Mouse (Mus musculus) ovary, adult 18-20 months (tissue): ENCODE data around the gene Wdr44.
A peak's percentile ranks its signal among the peaks of the same experiment; 100 is the strongest.
"Not testable (repeated sequence)": the region's sequence is repeated elsewhere in the genome, so short reads cannot be mapped to it uniquely, and the experiment has no call there.

Experiments
- DNase-seq: peaks from one replicate; pipeline ENCODE4 v3.0.0; 2022; ENCODE audit warnings: low spot score, mixed read lengths

Gene Wdr44

DNA sequence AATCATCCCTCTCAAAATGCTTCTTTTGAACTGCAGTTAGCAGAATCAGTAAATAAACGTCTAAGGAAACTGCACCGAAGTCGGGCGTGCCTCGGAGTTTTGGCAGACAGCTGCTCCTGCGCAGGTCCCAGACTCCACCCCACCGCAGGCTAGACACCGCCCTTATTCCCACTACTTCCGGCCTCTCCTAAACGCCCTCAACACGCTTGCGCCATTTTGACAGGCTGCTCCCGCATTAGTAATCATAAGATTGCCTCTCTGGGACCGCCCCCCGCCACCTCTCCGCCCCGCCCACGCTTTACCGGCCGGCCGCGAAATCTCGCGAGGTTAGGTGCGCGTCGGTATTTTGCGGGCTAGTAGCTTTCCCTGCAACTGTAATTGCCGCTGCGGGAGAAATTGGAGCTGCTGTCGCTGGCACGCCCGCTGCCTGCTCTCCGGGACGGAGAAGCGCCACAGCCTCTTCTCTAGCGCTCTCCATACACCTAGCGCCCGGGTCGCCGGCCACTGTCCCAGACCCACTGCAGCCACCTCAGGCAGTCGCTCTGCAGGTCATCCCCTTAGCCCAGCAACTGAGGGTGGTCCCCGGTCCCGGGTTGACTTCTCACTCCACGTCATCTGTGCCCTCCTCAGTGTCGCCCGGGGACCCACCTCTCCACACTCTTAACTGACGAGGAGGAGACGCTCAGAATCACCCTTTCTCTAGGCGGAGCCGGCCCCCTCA is at the start of gene Wdr44:
Gene Wdr44, plus strand, starts transcription at position 330 of the 721 bp plus-strand sequence.
- peak; percentile 92 for DNase-seq

DNA sequence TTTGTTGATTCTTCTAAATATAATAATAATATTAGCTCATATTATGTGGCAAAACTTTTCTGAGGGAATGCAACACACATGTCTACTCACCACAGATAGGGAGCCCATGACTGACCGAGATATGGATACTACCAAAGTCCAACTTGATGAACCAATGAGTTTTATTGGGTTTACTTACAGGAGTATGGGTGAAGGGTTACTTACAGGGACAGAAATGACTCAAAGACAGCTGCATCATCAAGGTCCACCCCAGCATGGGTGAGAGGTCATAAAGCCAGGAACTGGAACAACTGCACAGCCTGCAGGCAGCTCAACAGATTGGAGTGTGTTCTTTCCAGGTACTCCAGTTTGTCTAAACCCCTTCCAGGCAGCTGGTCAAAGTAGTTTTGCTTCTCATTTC is 44.5 kb upstream of the Wdr44 start:
- no peak for DNase-seq

DNA sequence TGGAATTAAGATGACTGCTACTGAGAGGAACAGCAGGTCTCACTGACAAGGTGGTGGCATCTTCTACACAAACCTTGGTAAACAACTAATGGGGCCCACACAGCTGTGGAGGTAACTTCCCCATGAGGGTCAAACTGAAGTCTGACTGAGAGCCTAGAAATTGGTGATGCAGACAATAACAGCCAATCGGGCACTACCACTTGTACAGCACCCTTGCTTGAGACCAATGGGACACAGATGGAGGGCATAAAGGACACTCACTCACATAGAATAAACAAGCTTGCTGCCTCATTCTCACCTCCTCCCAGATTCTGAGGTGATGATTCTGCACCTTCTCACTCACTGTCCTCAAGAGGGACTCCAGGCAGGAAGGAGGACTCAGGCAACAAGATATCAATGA is 30.6 kb upstream of the Wdr44 start:
- no peak for DNase-seq

DNA sequence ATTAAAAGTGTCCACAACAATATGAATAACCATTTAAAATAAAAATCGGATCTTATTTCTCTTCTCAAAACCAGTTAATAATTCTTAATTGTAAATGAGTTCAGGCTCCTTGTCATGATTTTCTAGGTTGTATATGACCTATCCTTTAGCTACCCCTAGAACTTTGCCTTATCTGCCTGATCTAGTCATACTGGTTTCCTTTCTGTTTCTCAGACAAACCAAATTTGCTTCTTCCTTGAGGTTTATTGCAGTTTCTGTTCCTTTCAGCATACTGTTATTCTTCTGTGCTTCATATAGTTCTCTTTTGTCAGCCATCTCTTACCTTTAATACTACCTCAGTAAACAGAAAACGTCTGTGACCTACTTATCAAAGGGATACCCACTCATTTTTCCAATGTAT is 19.7 kb upstream of the Wdr44 start:
- no peak for DNase-seq

DNA sequence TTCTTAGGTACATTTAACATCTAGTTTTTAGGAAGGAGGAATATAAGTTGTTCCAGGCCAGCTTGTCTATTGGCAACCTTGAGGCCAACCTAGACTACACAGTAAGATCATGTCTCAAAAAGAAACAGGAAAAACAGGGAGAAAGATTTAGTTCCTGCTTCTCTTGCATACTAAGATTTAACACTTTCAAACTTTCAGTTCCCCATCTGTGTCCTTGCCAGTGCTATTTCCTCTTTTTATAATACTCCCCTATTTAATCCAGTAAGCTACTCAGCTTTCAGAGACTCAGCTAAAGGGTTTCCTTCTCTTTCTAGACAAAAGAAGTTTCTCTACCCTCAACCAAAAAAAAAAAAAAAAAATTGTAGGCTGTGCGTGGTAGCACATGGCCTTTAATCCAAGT is 17.4 kb upstream of the Wdr44 start:
- no peak for DNase-seq

DNA sequence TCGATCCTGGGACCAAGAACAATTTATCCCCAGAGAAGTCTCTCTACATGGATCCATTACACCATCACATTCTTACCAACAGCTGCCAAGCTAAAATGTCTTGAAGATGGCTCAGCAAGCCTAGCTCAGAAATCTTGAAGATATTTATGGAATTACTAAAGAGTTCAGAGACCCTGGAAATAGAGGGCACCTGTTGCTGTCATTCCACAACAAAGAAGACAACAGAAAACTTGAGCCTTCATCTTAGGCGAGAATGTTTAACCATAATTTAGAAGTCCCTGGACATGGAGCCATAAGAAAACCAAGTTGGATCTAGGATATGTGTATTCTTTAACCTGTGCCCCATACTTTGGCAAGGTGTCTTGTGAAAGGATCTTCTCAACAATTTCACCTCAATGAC is 16.3 kb upstream of the Wdr44 start:
- DNase-seq, result no peak

DNA sequence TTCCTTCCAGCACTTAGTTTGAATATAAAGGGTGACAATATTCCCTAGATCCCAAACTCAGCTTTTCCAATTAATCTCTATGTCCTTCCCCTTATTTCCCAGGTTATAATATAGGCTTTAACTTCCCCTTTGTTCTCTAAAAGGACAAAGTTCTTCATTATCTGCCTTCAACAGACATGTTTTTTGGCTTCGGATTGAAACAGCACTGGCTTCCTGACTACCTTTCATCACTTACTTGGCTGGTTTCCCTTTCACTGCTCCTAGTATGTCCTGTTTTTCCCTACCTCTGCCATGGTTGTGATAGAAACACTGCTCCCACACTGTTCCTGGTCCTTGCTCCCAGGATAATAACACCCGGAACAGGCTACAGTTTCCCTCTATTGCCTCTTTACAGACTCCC is 15.3 kb upstream of the Wdr44 start:
- no peak for DNase-seq

DNA sequence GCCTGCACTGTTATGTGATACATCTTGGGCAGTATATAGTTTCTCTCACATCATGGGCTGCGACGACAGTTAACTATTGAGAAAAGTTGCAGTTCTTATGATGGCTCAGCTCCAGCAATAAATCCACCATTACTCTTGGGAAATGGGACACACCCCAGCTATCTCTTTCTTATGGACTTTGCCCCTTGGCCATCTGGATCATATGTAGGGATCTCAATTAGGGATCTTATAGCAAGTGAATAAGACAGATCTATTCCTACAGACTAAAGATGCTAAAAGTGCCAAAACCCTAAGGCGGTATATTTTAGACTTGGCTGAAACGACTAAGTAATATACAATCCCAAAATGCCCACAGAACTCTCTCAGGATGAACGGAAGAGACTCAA is 522 bp upstream of the Wdr44 start:
- DNase-seq, result no peak

DNA sequence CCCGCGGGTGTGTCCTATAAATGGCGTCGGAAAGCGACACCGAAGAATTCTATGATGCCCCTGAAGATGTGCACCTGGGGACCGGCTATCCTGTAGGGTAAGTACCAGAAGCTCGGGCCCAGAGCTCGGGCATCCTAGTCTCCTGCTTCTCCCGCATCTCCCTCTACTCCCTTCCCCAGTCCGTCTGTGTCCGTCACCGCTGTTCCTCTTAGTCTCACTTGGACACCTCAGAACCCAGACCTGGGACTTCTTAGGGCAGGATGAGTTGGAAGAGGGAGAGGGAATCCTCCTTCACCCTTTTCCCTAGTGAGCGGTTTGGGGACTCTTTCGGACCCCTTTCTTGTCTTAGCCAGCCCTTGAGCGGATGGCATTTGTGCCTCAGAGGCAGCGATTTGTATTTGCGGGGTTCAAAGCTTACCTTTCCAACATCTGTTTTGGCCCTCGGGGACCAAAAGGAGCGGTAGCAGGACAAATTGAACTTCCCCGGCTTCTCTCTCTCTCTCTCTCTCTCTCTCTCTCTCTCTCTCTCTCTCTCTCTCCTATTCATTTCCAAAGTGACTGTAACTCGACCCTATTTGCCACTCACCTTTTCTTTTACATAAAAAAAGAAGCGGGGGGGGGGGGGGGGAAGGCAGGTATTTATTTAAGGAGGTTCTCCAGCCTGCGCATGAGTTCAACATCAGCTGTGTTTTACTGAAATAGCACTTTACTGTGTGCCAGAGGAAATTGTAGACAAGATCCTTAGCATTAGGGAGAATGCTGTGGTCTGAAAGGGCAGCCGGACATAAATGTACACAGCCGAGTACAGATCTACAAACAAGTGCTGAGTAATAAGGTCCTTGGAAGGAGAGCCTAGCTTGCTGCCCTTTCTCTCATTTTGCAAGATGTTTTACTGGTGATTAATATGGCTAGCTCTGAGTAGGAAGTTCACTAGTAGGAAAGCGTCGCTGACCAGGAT is 871 bp downstream of the Wdr44 start:
- no peak for DNase-seq

DNA sequence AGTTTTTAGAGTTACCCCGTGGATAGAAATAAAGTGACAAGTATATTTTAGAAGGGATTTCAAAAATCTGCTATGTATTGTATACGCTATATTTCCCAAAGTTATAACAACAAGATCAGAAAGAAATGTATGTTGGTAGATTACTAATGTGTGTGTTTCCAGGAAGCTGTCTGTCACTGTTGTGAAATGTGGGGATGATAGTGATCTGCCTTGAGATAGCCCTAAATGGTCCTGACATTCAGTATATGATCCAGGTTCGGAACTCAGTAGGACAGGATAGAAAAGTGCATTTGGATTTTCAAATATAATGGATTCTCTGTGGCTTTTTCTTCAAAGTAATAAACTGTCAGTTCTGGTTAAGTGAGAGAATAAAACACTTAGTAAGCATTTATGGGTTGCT is 1.7 kb downstream of the Wdr44 start:
- no peak for DNase-seq

DNA sequence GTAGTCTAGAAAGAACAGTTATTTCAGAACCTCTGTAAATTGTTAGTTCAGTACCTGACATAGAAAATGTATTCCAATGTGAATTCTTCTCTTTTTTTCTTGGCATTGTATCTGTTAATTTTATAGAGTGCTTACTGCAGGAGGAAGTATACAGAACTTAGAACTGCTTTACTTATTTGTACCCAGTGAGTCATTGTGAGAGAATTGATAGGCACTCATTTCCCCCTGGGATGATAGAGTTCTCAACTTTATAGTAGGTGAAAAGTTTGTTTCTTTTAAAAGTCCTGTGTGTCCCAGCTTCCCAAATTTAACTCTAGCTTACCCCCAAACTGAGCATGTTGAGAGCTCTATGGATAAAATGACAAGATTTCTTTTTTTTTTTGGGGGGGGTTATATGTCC is 2.3 kb downstream of the Wdr44 start:
- DNase-seq, result no peak

DNA sequence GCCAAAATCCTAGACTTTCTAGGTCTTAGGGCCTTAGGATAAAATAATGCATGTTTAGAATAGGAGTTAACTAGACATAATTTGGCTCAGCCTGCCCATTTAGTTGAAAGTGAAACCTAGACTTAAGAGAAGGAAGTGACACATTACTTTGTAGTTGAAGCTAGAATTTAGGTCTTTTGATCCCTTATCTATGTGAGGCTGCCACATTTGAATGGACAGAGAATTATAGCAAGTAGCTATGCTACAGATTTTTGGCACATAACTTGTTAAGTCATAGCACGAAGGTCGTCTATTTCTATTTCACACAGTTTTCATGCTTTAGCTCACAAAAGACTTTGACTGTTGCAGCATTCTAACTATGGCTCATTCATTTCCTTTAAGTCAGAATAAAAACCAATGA is 4.5 kb downstream of the Wdr44 start:
- no peak for DNase-seq

DNA sequence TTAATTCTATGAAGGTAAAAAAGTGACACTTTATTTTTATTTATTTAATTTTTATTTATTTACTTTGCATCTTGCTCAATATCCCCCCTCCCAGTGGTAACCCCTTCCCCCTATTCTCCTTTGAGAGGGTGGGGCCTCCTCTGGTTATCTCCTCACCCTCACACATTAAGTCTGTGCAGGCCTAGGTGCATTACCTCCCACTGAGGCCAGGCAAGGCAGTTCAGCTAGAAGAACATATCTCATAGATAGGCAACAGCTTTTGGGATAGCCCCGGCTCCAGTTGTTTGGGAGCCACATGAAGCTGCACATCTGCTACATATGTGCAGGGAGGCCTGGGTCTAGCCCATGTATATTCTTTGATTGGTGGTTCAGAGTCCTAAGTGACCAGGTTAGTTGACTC is 6.2 kb downstream of the Wdr44 start:
- no peak for DNase-seq

DNA sequence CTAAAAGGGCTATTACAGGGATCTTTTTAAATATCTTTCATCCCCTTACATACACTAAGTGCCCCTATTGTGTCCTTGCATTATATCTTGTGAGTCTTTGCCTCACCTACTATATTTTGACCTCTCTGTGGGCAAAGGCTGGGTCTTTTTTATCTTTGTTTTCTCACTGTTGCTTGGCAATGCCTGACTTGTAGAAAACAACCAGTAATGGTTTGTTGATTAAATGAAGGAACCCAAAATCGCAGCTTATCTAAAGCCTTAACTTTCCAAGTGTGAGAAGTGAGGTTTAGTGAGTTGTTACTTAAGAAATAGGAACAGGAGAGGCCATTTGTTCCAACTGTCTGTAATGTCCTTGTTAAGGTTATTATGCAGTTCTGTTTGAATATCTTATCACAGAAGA is 24.4 kb downstream of the Wdr44 start:
- no peak for DNase-seq

DNA sequence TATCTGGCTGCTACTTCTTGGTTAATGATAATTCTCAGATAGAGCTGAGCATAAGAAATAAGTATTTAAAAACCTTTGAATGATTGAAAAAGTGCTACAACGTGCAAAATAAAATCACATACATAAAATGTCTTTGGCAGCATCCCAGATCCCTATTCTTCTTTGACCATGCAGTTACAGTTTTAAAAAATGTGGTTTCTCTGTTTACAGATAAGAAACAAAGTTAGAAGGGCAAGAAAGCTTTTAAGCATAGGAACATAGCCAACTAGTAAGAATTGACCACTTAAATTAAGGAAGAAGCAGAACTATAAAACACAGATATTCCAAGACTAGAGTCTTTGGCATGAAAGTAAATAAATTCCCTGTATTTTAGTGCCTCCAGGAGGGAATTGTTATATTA is 34.6 kb downstream of the Wdr44 start:
- DNase-seq, result no peak

DNA sequence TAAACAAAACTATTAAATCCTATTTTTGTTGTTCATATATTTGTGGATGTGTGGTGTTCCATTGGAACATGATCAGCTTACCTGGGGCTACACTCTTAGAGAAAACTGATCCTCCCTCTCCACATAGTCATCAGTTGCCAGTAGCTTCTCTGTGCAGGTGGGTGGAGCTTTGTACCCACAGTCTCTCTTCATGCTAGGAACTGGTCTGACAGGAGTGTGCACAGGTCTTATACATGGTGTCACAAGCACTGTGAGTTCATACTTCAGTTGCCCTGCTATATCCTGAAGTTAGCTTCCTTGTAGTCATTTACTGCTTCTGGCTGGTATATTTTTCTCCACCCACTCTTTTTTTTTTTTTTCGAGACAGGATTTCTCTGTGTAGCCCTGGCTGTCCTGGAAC is 61.8 kb downstream of the Wdr44 start:
- no peak for DNase-seq

DNA sequence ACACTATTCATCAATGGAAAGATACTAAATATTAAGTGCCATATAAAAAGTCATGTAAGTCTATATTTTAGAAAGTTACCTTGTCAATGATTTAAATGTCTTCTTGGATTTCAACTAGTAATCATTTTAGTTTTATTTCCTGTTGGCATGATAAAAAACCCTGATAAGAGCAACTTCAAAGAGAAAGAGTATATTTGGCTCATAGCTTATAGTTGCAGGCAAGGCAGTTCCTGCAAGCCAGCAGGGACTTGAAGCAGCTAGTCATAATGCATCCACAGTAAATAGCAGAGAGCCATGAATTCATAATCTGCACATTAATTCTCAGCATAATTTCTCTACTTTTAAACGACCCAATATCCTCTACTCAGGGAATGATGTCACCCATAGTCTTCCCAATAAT is 75.0 kb downstream of the Wdr44 start:
- DNase-seq, result no peak

DNA sequence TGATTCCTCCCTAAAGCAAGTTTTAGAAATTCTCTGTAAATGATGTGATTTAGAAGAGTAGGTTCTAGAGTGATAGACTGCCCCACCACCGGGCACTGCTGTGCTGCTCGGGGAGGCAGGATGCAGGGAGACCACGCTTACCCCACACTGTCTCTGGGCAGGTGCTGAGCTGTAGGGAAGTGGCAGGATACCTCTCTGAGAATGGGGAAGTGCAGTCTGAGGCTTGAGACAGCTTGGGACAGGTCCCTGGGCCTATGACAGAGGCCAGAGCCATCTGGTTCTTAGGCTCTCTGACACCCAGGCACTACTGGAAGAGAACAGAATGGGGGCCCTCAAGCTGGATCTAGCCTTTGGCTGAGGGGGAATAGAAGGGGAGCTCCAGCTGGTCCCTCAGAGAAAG is 114.3 kb downstream of the Wdr44 start:
- no peak for DNase-seq

DNA sequence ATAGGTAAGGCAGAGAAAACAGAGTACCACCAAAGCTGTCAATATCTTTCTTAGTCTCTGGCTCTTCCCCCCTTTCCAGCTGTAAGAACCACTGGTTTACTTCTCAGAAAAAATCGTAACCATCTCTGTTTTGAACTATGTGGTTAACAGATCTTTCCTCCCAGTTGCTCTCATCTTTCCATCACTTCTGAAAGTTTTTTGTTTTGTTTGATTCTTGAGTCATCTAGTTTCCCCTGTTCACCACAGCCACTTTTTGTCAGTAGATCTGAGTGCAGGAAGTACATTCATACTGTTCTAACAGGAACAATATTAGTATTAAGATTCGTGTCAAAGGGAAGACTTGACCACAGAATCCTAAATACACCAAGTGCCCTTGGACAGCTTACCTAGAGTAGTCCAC is 117.5 kb downstream of the Wdr44 start:
- no peak for DNase-seq

DNA sequence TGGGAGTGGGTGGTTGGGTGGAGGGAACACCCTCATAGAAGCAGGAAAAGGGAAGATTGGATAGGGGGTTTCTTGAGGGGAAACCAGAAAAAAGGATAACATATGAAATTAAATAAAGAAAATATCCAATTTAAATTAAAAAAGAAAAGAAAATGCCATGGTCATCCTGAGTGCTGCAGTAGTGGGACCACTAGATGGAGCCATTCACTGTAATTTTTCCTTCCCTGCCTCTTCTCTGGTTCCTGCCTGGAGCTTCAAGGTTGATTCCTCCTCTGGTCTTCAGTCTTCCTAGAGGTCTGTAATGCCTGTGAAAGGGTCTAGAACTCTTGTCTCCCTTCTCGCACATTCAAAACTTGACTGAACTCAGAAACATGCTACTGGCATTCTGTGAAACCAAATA is 120.4 kb downstream of the Wdr44 start:
- DNase-seq, result not testable (repeated sequence)

DNA sequence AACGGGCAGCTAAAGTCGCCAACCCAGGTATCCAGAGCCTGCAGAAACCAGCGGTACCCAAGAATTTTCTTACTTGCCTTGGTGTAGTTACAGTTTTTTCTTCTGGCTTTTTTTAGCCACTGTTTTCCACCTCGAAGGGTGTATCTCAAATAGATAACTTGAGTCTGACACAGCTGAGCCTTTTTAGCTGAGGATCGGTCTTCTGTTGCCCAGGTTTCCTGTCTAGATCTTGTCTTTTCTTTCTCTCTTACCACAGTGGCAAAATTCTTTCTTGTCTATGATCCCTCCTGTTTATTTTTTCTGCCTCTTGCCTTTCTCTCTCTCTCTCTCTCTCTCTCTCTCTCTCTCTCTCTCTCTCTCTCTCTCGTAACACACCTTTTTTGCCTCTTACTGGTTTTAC is 130.0 kb downstream of the Wdr44 start:
- not testable (repeated sequence) for DNase-seq

DNA sequence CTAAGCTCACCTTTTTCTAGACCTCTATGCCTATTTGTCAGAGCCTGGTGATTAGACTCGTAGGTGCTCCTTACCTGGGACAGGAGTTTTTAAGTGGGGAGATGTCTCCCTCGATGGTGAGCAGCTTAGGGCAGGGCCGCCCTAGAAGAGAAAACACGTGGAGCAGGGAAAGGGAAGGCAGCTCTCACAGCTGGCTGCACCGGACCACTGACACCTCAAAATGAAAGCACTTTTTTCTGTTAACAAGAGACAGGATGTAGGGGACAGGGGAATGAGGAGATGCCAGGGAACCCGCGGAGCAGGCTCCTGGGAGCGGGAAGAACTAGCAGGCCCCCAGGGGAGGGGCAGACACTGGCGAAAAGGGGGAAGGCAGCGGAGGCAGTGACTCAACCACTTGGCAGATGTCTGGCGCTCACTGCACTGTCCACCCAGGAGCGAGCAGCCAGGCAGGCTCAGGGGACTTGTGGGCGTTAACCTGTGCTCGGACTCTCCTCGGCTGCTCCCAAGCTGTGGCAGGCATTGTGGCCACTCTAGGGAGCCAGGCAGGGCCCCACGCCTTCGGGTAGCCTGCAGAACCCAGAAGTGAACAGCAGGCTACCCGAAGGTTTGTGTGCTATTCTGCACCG is 130.7 kb downstream of the Wdr44 start:
- DNase-seq, result no peak

DNA sequence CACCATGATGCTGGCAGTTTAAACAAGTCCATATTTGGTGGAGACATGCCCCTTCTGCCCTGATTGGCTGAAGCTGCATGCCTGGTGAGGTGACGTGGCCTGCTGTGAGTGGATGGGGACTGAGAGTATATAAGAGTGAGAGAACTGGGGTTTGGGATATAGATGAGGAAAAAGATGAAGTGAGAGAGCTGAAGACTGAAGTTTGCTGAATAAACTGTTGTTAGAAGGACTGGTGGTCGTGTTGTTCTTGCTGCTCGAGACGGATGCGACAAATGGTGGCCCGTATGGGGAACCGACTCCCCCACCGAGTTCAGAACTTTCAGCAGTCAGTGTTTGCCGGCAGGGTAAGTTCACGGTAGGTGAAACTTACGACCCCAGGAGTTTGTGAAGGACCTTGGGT is 140.9 kb downstream of the Wdr44 start:
- DNase-seq, result not testable (repeated sequence)
